Mouse (Mus musculus): ENCODE results near the gene Poldip2. TPM values are rescaled to one million over a fixed set of nuclear protein-coding genes. Genes with fewer than 3 reads are reported as not detected.
A peak's percentile ranks its signal among the peaks of the same experiment; 100 is the strongest.

Gene Poldip2
- polyA plus RNA-seq, 1 experiment from 2014 or later = 155 TPM

- Histone ChIP-seq H3K36me3 (ENCODE audit: control insufficient read depth, insufficient read depth, low read length) (peaks cover 28% of the 10 kb centered on the region), H3K4me3 (ENCODE audit: control insufficient read depth in 1 of 2, insufficient read depth in 1 of 2, low read depth in 1 of 2, low read length in 2 of 2) (no peak overlapping the region), H3K4me1 (ENCODE audit: control insufficient read depth in 2 of 2, insufficient read depth in 2 of 2, low read length in 2 of 2) (peaks cover 4 to 15% of the 10 kb centered on the region in 2 experiments), H3K9ac (ENCODE audit: low read length) (no peak overlapping the region), H3K27me3 (ENCODE audit: control insufficient read depth, insufficient read depth, low read length) (no peaks in the 10 kb centered on the region), H3K4me2 (ENCODE audit: low read length) (no peak overlapping the region), H3K27ac (replicated peaks in 1 of 2; ENCODE audit: control insufficient read depth in 1 of 2, insufficient read depth in 1 of 2, low read depth in 2 of 2, low read length in 2 of 2) (no peak overlapping the region), H3K9me3 (ENCODE audit: control insufficient read depth, low read length) (no peaks in the 10 kb centered on the region)
- no peak for ATAC-seq (ENCODE audit: insufficient number of reproducible peaks, insufficient read depth, low FRiP score, low read depth)
- WGBS = 82% methylated on average over 2 of the region's 2 CpGs
Observed at GRCm38 (mm10) chr11:78547718-78548460, 35.9 kb downstream of the Poldip2 start.

GRCm38 (mm10) chr11:78549491-78549987 is 37.5 kb downstream of the Poldip2 start:
- Histone ChIP-seq H3K9me3 (ENCODE audit: control insufficient read depth, low read length) (peaks cover 5% of the 10 kb centered on the region; the same call in 1 of the 2 replicates), H3K4me1 (ENCODE audit: control insufficient read depth in 2 of 2, insufficient read depth in 2 of 2, low read length in 2 of 2) (peaks cover 4 to 15% of the 10 kb centered on the region in 2 experiments), H3K27ac (replicated peaks in 1 of 2; ENCODE audit: control insufficient read depth in 1 of 2, insufficient read depth in 1 of 2, low read depth in 2 of 2, low read length in 2 of 2) (no peak overlapping the region), H3K4me3 (ENCODE audit: control insufficient read depth in 1 of 2, insufficient read depth in 1 of 2, low read depth in 1 of 2, low read length in 2 of 2) (peak overlapping the region; percentile 67 to 93), H3K9ac (ENCODE audit: low read length) (peak overlapping the region; percentile 80), H3K4me2 (ENCODE audit: low read length) (peak overlapping the region; percentile 88), H3K27me3 (ENCODE audit: control insufficient read depth, insufficient read depth, low read length) (no peaks in the 10 kb centered on the region), H3K36me3 (ENCODE audit: control insufficient read depth, insufficient read depth, low read length) (peaks cover 12% of the 10 kb centered on the region)
- 5% methylated on average over 5 of the region's 5 CpGs for WGBS
- no peak for ATAC-seq (ENCODE audit: insufficient number of reproducible peaks, insufficient read depth, low FRiP score, low read depth)

DNA sequence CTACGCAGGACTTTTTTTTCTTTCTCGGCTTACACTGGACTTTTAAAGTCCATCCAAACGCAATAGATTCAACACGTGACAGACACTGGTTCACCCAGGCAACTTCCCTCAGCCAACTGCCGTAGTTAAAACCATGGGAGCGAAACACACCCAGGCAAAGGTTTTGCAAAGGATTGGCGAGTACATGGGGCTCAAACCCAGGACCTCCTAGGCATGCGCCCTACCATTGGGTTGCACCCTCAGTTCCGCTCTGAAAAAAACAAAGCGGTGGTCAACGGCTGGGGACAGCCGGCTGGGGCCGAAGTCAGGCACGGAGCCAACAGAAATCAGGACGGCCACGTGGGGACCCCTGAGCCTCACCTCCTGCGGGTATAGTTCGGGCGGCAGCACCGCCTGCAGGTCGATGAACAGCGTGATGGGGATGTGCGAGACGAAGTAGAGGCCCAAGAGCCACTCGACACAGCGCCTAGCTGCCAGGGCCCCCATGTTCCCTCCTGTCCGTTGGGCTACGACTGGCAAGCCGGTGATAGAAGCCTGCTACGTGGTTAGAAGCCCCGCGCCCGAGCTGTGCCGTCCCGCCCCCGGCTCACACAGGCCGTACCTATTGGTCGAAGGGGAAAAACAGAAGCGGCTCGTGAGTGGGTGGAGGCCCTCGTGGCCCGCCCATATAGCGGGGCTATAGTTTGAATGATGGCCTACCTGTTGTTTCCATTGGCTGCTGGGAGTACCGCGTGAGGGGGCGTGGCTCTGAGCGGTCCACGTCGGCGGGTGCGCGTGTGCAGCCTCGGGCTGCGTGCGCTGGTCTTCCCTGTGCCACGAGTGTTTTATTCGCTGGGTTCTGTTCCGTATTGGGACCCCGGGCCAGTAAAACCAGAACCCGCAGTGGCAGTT is 38.4 kb downstream of the Poldip2 start, which contains the start of gene Tmem97:
Gene Tmem97, minus strand, starts transcription at position 610 of the 891 bp plus-strand sequence.
- peak within 1 kb of the TSS; percentile 69 to 81 for H3K27ac ChIP-seq (replicated peaks in 1 of 2; ENCODE audit: control insufficient read depth in 1 of 2, insufficient read depth in 1 of 2, low read depth in 2 of 2, low read length in 2 of 2)
- H3K4me3 ChIP-seq (ENCODE audit: control insufficient read depth in 1 of 2, insufficient read depth in 1 of 2, low read depth in 1 of 2, low read length in 2 of 2) = peak within 1 kb of the TSS; percentile 67 to 93
- peak within 1 kb of the TSS; percentile 88 for H3K4me2 ChIP-seq (ENCODE audit: low read length)
- H3K27me3 ChIP-seq (ENCODE audit: control insufficient read depth, insufficient read depth, low read length) = no peaks in the 10 kb centered on the region
- ATAC-seq (ENCODE audit: insufficient number of reproducible peaks, insufficient read depth, low FRiP score, low read depth) = peak; percentile 99
- peaks cover 4% of the 10 kb centered on the region for H3K36me3 ChIP-seq (ENCODE audit: control insufficient read depth, insufficient read depth, low read length)
- peaks cover 5% of the 10 kb centered on the region; the same call in 1 of the 2 replicates for H3K9me3 ChIP-seq (ENCODE audit: control insufficient read depth, low read length)
- H3K4me1 ChIP-seq (ENCODE audit: control insufficient read depth in 2 of 2, insufficient read depth in 2 of 2, low read length in 2 of 2) = peaks cover 5 to 17% of the 10 kb centered on the region in 2 experiments
- peak within 1 kb of the TSS; percentile 80 for H3K9ac ChIP-seq (ENCODE audit: low read length)
- WGBS = under 1% methylated on average over 60 of the region's 60 CpGs

GRCm38 (mm10) chr11:78551059-78551398 is 39.0 kb downstream of the Poldip2 start:
- H3K9ac ChIP-seq (ENCODE audit: low read length) = peak overlapping the region; percentile 80
- peak overlapping the region; percentile 88 for H3K4me2 ChIP-seq (ENCODE audit: low read length)
- H3K4me1 ChIP-seq (ENCODE audit: control insufficient read depth in 2 of 2, insufficient read depth in 2 of 2, low read length in 2 of 2) = peaks cover 10 to 23% of the 10 kb centered on the region in 2 experiments
- ATAC-seq (ENCODE audit: insufficient number of reproducible peaks, insufficient read depth, low FRiP score, low read depth) = 0 out of 2 replicates have a peak, but pooled peaks have one; percentile 5
- 32% methylated on average over 6 of the region's 6 CpGs for WGBS
- H3K4me3 ChIP-seq (ENCODE audit: control insufficient read depth in 1 of 2, insufficient read depth in 1 of 2, low read depth in 1 of 2, low read length in 2 of 2) = peak overlapping the region; percentile 48 to 67
- H3K9me3 ChIP-seq (ENCODE audit: control insufficient read depth, low read length) = peaks cover 5% of the 10 kb centered on the region; the same call in 1 of the 2 replicates
- H3K27ac ChIP-seq (replicated peaks in 1 of 2; ENCODE audit: control insufficient read depth in 1 of 2, insufficient read depth in 1 of 2, low read depth in 2 of 2, low read length in 2 of 2) = peak overlapping the region; percentile 61 to 65
- H3K36me3 ChIP-seq (ENCODE audit: control insufficient read depth, insufficient read depth, low read length) = no peaks in the 10 kb centered on the region
- H3K27me3 ChIP-seq (ENCODE audit: control insufficient read depth, insufficient read depth, low read length) = no peaks in the 10 kb centered on the region

DNA sequence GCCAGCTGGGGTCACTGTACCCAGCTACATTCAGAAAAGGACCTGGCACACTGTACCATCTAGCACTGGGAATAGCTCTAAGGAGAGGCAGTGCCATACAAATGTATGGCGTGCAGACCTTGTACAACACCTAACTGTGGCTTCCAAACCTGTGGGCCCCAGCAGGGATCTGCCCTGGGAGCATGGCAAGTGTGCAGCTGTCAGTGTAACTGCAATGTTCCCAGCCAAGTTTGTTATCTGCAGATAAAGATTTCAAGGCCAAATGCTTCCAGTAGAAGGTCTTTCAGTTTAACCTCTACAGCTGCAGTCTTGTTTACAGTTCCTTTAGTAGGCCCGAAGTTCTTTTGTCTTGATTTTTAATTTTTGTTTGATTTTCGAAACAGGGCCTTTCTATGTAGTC is 43.6 kb downstream of the Poldip2 start:
- no peaks in the 10 kb centered on the region for H3K36me3 ChIP-seq (ENCODE audit: control insufficient read depth, insufficient read depth, low read length)
- H3K4me1 ChIP-seq (ENCODE audit: control insufficient read depth in 2 of 2, insufficient read depth in 2 of 2, low read length in 2 of 2) = peaks cover 8 to 15% of the 10 kb centered on the region in 2 experiments; a peak in 3 of 4 replicates
- WGBS = 39% methylated on average over 3 of the region's 3 CpGs
- no peaks in the 10 kb centered on the region for H3K27me3 ChIP-seq (ENCODE audit: control insufficient read depth, insufficient read depth, low read length)
- ATAC-seq (ENCODE audit: insufficient number of reproducible peaks, insufficient read depth, low FRiP score, low read depth) = no peak
- H3K27ac ChIP-seq (replicated peaks in 1 of 2; ENCODE audit: control insufficient read depth in 1 of 2, insufficient read depth in 1 of 2, low read depth in 2 of 2, low read length in 2 of 2) = peak overlapping the region; percentile 71 to 84
- H3K4me2 ChIP-seq (ENCODE audit: low read length) = no peak overlapping the region
- H3K9ac ChIP-seq (ENCODE audit: low read length) = no peak overlapping the region
- no peak overlapping the region for H3K4me3 ChIP-seq (ENCODE audit: control insufficient read depth in 1 of 2, insufficient read depth in 1 of 2, low read depth in 1 of 2, low read length in 2 of 2)
- peaks cover 5% of the 10 kb centered on the region; the same call in 1 of the 2 replicates for H3K9me3 ChIP-seq (ENCODE audit: control insufficient read depth, low read length)

- Histone ChIP-seq H3K27ac (replicated peaks in 1 of 2; ENCODE audit: control insufficient read depth in 1 of 2, insufficient read depth in 1 of 2, low read depth in 2 of 2, low read length in 2 of 2) (peak overlapping the region; percentile 71 to 84), H3K9me3 (ENCODE audit: control insufficient read depth, low read length) (peaks cover 5% of the 10 kb centered on the region; the same call in 1 of the 2 replicates), H3K4me3 (ENCODE audit: control insufficient read depth in 1 of 2, insufficient read depth in 1 of 2, low read depth in 1 of 2, low read length in 2 of 2) (no peak overlapping the region), H3K4me2 (ENCODE audit: low read length) (no peak overlapping the region), H3K4me1 (ENCODE audit: control insufficient read depth in 2 of 2, insufficient read depth in 2 of 2, low read length in 2 of 2) (peaks cover 7 to 13% of the 10 kb centered on the region in 2 experiments; a peak in 3 of 4 replicates), H3K27me3 (ENCODE audit: control insufficient read depth, insufficient read depth, low read length) (no peaks in the 10 kb centered on the region), H3K36me3 (ENCODE audit: control insufficient read depth, insufficient read depth, low read length) (no peaks in the 10 kb centered on the region), H3K9ac (ENCODE audit: low read length) (no peak overlapping the region)
- ATAC-seq (ENCODE audit: insufficient number of reproducible peaks, insufficient read depth, low FRiP score, low read depth) = no peak
- WGBS = 78% methylated on average over 4 of the region's 4 CpGs
Observed at GRCm38 (mm10) chr11:78556070-78556469, 44.1 kb downstream of the Poldip2 start.

DNA sequence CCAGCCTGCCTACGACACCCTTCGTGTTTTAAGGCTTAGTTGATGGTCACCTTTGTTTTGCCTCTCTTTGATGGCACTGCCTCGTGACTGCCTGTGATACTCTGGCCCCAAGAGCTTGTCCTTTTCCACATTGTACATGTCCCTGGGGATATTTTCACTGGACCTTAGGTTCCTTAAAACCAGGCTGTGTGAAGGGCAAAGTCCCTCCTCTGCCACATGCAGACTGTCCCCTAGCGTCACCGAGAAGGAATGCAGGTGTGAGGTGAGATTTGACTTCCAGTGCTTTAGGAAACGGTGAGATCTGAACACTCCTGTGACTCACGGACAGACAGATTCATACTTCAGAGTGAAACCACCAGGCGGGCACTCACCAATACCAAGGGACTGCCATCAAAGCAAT is 45.2 kb downstream of the Poldip2 start:
- peaks cover 6 to 12% of the 10 kb centered on the region in 2 experiments; a peak in 3 of 4 replicates for H3K4me1 ChIP-seq (ENCODE audit: control insufficient read depth in 2 of 2, insufficient read depth in 2 of 2, low read length in 2 of 2)
- no peak overlapping the region for H3K4me2 ChIP-seq (ENCODE audit: low read length)
- 56% methylated on average over 8 of the region's 8 CpGs for WGBS
- H3K27ac ChIP-seq (replicated peaks in 1 of 2; ENCODE audit: control insufficient read depth in 1 of 2, insufficient read depth in 1 of 2, low read depth in 2 of 2, low read length in 2 of 2) = no peak overlapping the region
- no peak overlapping the region for H3K9ac ChIP-seq (ENCODE audit: low read length)
- no peak for ATAC-seq (ENCODE audit: insufficient number of reproducible peaks, insufficient read depth, low FRiP score, low read depth)
- H3K9me3 ChIP-seq (ENCODE audit: control insufficient read depth, low read length) = peaks cover 5% of the 10 kb centered on the region; the same call in 1 of the 2 replicates
- no peak overlapping the region for H3K4me3 ChIP-seq (ENCODE audit: control insufficient read depth in 1 of 2, insufficient read depth in 1 of 2, low read depth in 1 of 2, low read length in 2 of 2)
- no peaks in the 10 kb centered on the region for H3K36me3 ChIP-seq (ENCODE audit: control insufficient read depth, insufficient read depth, low read length)
- no peaks in the 10 kb centered on the region for H3K27me3 ChIP-seq (ENCODE audit: control insufficient read depth, insufficient read depth, low read length)
